Mouse (Mus musculus) CD4-positive helper T cell, adult 2 months (primary cell): ENCODE measurements around the gene Gng7.

Source experiments
- DNase-seq: peaks from one replicate; pipeline ENCODE4 v3.0.0-alpha.2; 2012; ENCODE audit warnings: low read depth, missing footprints, low spot score

Gng7 gene

GRCm38 (mm10) chr10:80901409-80902272, 113.1 kb downstream of the Gng7 start:
- DNase-seq, result no peak

- peak; percentile 99 for DNase-seq
Observed at GRCm38 (mm10) chr10:80900318-80901247, 114.2 kb downstream of the Gng7 start, which contains the start of gene Timm13. Gene Timm13, minus strand, starts transcription at chr10:80900969.

- no peak for DNase-seq
Observed at GRCm38 (mm10) chr10:80899591-80900317, 115.0 kb downstream of the Gng7 start.

- no peak for DNase-seq
Observed at GRCm38 (mm10) chr10:80899074-80899473, 115.7 kb downstream of the Gng7 start.
